Mouse (Mus musculus) lung, embryonic 14.5 days (tissue): Measurements from ENCODE around the gene Daxx. TPM values are rescaled to one million over a fixed set of nuclear protein-coding genes. Genes with fewer than 3 reads are reported as not detected.
"Not testable (repeated sequence)": the region's sequence is repeated elsewhere in the genome, so short reads cannot be mapped to it uniquely, and the experiment has no call there.

Experiments used
- ATAC-seq: fragments of 200-750 bp; cut with Nextera tagmentation; 2 replicates; pipeline ENCODE4 v1.8.0; 2017; ENCODE audit warnings: mild to moderate bottlenecking, moderate TSS enrichment, moderate library complexity; ENCODE audit not compliant: insufficient read depth
- DNase-seq: peaks from one replicate; pipeline ENCODE4 v3.0.0-alpha.2; 2015
- H3K27ac ChIP-seq: fragments of 300-500 bp; sonication (generic); 2 replicates; pipeline ENCODE4 v1.5.1; 2014; ENCODE audit warnings: low read depth, mild to moderate bottlenecking, moderate library complexity
- H3K27me3 ChIP-seq: fragments of 300-500 bp; sonication (generic); 2 replicates; pipeline ENCODE4 v1.6.1; 2014; ENCODE audit warnings: low read length, control low read depth; ENCODE audit not compliant: insufficient read depth
- H3K36me3 ChIP-seq: fragments of 300-500 bp; sonication (generic); 2 replicates; pipeline ENCODE4 v1.6.1; 2014; ENCODE audit warnings: control low read depth; ENCODE audit not compliant: insufficient read depth
- H3K4me1 ChIP-seq: fragments of 300-500 bp; sonication (generic); 2 replicates; pipeline ENCODE4 v1.6.1; 2014; ENCODE audit warnings: antibody characterized with exemption, control low read depth; ENCODE audit not compliant: insufficient read depth
- H3K4me2 ChIP-seq: fragments of 300-500 bp; sonication (generic); 2 replicates; pipeline ENCODE4 v1.6.1; 2014; ENCODE audit warnings: mild to moderate bottlenecking
- H3K4me3 ChIP-seq: fragments of 300-500 bp; sonication (generic); 2 replicates; pipeline ENCODE4 v1.5.1; 2014; ENCODE audit warnings: low read depth, low read length
- H3K9ac ChIP-seq: fragments of 300-500 bp; sonication (generic); 2 replicates; pipeline ENCODE4 v1.6.1; 2014
- H3K9me3 ChIP-seq: fragments of 300-500 bp; sonication (generic); 2 replicates; pipeline ENCODE4 v1.6.1; 2016; ENCODE audit warnings: low read depth, low read length, control low read depth
- CTCF ChIP-seq: IDR thresholded peaks from 2 replicates; pipeline ENCODE4 v1.5.1; 2016; ENCODE audit warnings: antibody characterized with exemption, low read depth
- WGBS: fragments of 180-500 bp; shearing (Covaris S2); extraction: QIAGEN DNeasy Blood & Tissue Kit; methylation state at CpG from one replicate; pipeline ENCODE4 v1.1.7; 2014; 5-methylcytosine and 5-hydroxymethylcytosine counted together
- polyA plus RNA-seq: library from polyadenylated mRNA; unstranded; fragments of >200 nt; fragmentation: Nextera tagmentation; extraction: Ambion mirVana; gene quantifications from 2 replicates; pipeline ENCODE4 v1.2.1, GENCODE M21; 2014

The Daxx gene
- polyA plus RNA-seq, 1 experiment from 2014 or later: 47.1 TPM

DNA sequence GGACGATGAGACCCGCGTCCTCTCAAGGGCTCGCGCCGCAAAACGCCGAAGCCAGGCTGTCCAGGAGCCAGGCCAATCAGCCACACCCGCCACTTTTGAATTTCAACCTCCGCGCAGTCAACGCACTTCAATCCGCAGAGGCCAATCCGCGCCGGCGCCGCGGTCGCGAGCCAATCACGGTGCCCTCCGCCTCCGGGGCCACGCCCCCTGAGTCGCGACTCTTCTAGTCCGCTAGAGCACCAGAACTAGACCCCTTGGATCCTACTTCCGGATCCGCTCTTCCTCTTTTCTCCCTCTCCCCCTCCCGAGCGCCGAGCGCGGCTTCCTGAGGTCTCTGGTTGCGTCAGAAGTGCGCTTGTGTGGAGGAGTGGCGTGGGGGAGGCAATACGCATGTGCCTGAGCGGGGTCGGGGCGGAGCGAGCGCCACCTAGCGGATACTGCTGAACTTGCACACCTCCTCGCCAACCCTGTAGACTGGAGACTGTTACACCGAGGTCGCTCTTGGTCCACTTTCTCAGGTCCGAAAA is 18.6 kb upstream of the Daxx start, which contains the start of gene Kifc1:
Gene Kifc1, minus strand, starts transcription at position 129 of the 527 bp plus-strand sequence.
- H3K4me1 ChIP-seq: peaks cover 4% of the 10 kb centered on the region; the same call in 1 of the 2 replicates
- peak; percentile 100 for TF ChIP-seq CTCF
- peak within 1 kb of the TSS; percentile 72 for H3K9ac ChIP-seq
- H3K27me3 ChIP-seq: no peaks in the 10 kb centered on the region
- ATAC-seq: peak; percentile 99
- peak; percentile 100 for DNase-seq
- H3K27ac ChIP-seq: peak within 1 kb of the TSS; percentile 63; the same call in 1 of the 2 replicates
- H3K36me3 ChIP-seq: 0 out of 2 replicates have a peak, but pooled peaks cover 8% of the 10 kb centered on the region
- H3K9me3 ChIP-seq: no peaks in the 10 kb centered on the region
- peak within 1 kb of the TSS; percentile 65 for H3K4me2 ChIP-seq
- H3K4me3 ChIP-seq: peak within 1 kb of the TSS; percentile 66
- WGBS: 1% methylated on average over 47 of the region's 49 CpGs

DNA sequence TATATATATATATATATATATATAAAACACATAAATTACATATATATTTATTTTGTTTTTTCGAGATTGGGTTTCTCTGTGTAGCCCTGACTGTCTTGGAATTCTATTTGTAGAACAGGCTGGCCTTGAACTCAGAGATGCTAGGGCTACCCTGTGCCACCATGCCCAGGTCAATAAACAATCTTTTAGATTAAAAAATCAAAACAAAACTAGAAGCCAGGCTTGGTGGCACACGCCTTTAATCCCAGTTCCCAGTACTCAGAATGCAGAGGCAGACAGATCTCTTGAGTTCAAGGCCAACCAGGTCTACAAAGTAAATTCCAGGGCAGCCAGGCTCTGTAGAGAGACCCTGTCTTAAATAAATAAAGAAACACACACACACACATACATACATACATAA is 17.9 kb upstream of the Daxx start:
- ATAC-seq (no peak), DNase-seq (no peak)
- H3K36me3 ChIP-seq: 0 out of 2 replicates have a peak, but pooled peaks cover under 1% of the 10 kb centered on the region
- H3K4me3 ChIP-seq: no peak overlapping the region
- no peaks in the 10 kb centered on the region for H3K9me3 ChIP-seq
- 56% methylated on average over 2 of the region's 2 CpGs for WGBS
- no peak overlapping the region for H3K9ac ChIP-seq
- TF ChIP-seq CTCF: no peak
- H3K27ac ChIP-seq: no peak overlapping the region
- no peaks in the 10 kb centered on the region for H3K27me3 ChIP-seq
- no peak overlapping the region for H3K4me2 ChIP-seq
- peaks cover 4% of the 10 kb centered on the region; the same call in 1 of the 2 replicates for H3K4me1 ChIP-seq

DNA sequence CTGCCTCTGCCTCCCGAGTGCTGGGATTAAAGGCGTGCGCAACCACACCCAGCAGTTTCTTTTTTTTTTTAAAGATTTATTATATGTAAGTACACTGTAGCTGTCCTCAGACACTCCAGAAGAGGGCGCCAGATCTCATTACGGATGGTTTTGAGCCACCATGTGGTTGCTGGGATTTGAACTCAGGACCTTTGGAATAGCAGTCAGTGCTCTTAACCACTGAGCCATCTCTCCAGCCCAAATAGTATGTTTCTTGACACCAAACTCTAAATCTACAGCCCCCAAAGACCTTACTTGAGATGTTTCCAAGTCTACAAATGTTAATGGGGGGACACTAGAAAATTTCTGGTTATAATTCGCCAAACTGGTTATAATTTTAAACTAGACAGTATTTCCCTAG is 17.3 kb upstream of the Daxx start:
- H3K9me3 ChIP-seq, H3K4me2 ChIP-seq, H3K36me3 ChIP-seq, H3K4me3 ChIP-seq, ATAC-seq, H3K27me3 ChIP-seq, DNase-seq, H3K9ac ChIP-seq, H3K27ac ChIP-seq, H3K4me1 ChIP-seq: not testable (repeated sequence)
- 63% methylated on average over 6 of the region's 6 CpGs for WGBS

DNA sequence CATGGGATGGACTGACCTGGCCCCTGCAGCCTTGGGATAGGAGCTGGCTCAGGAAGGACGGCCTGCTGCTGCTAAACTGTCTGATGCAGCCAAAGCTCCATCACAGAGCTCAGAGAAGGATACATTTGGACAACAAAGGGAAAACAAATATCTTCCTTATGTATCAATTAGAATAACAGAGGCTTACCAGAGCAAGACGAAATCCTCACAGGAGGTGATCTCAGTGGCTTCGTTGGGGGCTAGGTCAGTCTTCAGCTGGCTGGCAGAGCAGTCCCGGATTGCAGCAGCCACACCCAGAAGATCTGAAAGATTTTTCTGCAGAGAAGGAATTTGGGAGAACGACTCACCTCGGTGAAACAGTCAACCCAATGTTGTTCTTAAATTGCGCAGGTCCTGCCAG is 16.8 kb upstream of the Daxx start:
- WGBS: 24% methylated on average over 7 of the region's 7 CpGs
- DNase-seq (no peak), ATAC-seq (no peak)
- H3K27ac ChIP-seq: no peak overlapping the region
- H3K4me2 ChIP-seq: no peak overlapping the region
- no peak overlapping the region for H3K4me3 ChIP-seq
- no peaks in the 10 kb centered on the region for H3K27me3 ChIP-seq
- no peak for TF ChIP-seq CTCF
- H3K9me3 ChIP-seq: no peaks in the 10 kb centered on the region
- H3K9ac ChIP-seq: no peak overlapping the region
- H3K36me3 ChIP-seq: no peaks in the 10 kb centered on the region
- H3K4me1 ChIP-seq: peaks cover 4% of the 10 kb centered on the region; the same call in 1 of the 2 replicates

DNA sequence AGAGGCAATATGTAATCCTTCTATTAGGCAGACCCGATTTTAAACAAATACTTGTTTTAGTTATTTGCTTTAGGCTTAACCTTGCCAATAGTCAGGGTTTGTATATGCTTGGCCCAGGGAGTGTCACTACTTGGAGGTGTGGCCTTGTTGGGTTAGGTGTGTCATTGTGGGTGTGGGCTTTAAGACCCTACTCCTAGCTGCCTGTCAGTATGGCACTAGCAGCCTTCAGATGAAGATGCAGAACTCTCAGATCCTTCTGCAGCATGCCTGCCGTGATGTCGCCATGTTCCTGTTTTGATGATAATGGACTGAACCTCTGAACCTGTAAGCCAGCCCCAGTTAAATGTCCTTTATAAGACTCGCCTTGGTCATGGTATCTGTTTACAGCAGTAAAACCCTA is 16.2 kb upstream of the Daxx start:
- H3K9me3 ChIP-seq, H3K4me1 ChIP-seq, DNase-seq, H3K4me3 ChIP-seq, H3K36me3 ChIP-seq, ATAC-seq, H3K27ac ChIP-seq, H3K4me2 ChIP-seq, H3K9ac ChIP-seq, H3K27me3 ChIP-seq: not testable (repeated sequence)
- WGBS: 60% methylated on average over 4 of the region's 4 CpGs

DNA sequence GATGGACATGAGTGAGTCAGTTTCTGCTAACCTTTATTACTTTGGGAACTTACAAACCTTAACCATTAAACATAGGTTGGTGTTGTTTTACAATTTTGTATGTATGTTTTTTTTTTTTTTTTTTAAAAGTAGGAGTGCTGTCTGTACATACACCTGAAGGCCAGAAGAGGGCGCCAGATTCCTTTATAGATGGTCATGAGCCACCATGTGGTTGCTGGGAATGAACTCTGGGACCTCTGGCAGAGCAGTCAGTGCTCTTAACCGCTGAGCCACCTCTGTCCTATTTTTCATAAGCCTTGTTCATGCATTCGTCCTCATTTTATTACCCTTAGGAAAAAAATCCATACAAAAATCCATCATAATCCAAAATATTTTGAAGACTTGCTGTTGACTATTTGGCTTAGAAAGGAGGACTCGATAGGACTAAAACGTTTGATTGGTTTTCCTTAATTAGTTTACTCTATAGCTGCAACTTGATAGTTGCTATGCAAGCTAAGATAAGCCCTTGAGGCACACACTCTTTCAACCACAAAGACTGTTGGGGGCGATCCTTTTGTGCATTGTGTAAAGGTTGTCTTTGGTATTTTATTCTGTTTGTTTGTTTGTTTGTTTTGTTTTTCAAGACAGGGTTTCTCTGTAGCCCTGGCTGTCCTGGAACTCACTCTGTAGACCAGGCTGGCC is 12.0 kb upstream of the Daxx start:
- Histone ChIP-seq H3K9me3 (no peaks in the 10 kb centered on the region), H3K27me3 (no peaks in the 10 kb centered on the region), H3K36me3 (no peaks in the 10 kb centered on the region), H3K4me1 (no peaks in the 10 kb centered on the region), H3K4me2 (no peak overlapping the region), H3K9ac (no peak overlapping the region), H3K27ac (no peak overlapping the region), H3K4me3 (no peak overlapping the region)
- DNase-seq: peak; percentile 84
- peak; percentile 70 for TF ChIP-seq CTCF
- no peak for ATAC-seq
- 37% methylated on average over 6 of the region's 6 CpGs for WGBS

DNA sequence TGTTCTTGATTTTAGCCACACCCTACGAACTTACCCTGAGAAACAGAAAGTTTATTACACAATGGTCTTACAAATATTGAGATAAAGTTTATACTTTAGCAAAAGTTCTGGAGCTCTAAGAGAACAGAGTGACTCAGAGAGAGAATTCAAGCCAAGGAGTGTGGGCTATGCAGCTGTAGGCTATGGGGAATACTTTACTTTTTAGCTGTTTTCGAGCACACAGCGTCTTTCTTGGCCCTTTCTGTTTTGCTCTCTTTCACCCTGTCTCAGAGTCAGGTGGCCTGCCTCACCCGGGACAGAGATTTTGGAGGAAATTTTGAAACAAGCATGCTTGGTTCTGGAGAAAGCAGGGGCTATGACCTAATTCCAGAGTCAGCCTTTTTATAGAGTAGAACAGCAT is 11.0 kb upstream of the Daxx start:
- H3K4me3 ChIP-seq, H3K9me3 ChIP-seq, H3K4me1 ChIP-seq, H3K9ac ChIP-seq, H3K27ac ChIP-seq, DNase-seq, H3K4me2 ChIP-seq, ATAC-seq, H3K27me3 ChIP-seq, H3K36me3 ChIP-seq: not testable (repeated sequence)
- 82% methylated on average over 4 of the region's 4 CpGs for WGBS
